Mouse (Mus musculus) liver, postnatal 0 days (tissue): ENCODE results near the gene Fam131c.

Experiments used
- CTCF ChIP-seq: sonication (generic); IDR thresholded peaks from 2 replicates; pipeline ENCODE4 v1.5.1; 2016; ENCODE audit warnings: antibody characterized with exemption, low read depth
- EP300 ChIP-seq: IDR thresholded peaks from 2 replicates; pipeline ENCODE4 v1.6.1; 2016; ENCODE audit warnings: antibody characterized with exemption, low read depth, mild to moderate bottlenecking

- TF ChIP-seq CTCF (no peak), EP300 (no peak)
Observed at GRCm38 (mm10) chr4:141415924-141416323, 47.9 kb downstream of the Fam131c start, which contains the start of gene Clcnkb.
